Mouse (Mus musculus) mature B cell (primary cell): ENCODE results near the gene Mtrf1.
"Not testable (repeated sequence)": the region's sequence is repeated elsewhere in the genome, so short reads cannot be mapped to it uniquely, and the experiment has no call there.

Source experiments
- in situ Hi-C: fragments of 300-500 bp; cut with MboI; formaldehyde crosslinking; loops from 2 replicates; pipeline ENCODE4 v1.14.3; 2019

The Mtrf1 gene

DNA sequence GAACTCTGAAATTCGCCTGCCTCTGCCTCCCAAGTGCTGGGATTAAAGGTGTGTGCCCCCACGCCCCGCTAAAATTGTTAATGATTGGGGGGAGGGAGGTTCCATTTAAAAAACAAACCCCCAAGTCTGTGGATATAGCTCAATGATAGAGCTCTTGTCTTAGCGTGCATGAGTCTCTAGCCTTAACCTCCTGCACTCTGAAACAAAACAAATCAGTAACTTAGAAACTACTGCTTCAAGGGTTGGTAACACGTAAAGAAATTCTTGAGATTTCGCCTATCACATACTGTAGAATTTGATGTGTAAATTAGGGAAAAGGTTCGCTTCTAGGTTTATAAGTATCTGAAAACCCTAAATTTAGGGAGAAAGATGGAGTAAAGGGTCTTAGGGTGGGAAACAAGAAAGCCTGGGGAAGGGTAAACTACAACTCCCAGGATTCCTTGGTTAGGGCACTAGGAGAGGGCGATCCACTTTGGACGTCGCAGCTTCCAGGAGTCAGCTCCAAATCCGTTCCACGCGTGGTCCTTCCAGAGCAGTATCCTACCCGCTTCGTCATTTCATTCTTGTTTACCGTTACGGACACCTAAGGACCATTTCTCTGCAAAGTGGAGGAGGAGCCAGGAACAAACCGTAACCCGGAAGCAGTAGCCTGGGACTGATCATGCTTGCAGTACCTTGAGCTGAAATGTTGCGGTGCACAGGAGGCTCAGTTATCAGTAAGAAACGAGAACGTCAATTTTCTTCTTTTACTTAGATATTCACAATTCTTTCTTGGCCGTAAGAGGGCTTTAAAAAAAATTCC is at the start of gene Mtrf1:
Mtrf1 (plus strand) TSS at position 452 of the 802 bp plus-strand sequence.
- in situ Hi-C loops, result loop anchor here (10.0 kb wide), 2 partner anchors 67 to 187 kb away; partner anchors contain the start of gene Sugt1

DNA sequence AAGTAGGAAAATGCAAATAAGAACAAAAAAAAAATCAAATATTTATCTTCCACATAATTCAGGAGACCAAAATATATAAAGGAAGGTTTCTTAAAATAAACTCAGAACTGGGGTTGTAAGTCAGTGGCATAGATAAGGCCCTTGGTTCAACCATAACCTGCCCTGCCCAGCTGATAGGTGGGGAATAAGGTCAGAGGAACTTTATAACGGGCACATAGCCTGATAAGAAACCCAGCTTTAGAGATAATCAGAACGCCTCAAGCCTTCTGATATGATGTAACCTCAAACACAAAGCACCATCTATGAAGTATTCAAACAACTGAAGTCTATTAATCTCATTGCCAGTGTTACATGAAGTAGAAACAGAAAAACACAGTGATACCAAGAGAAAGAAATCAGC is 39.5 kb upstream of the Mtrf1 start:
- in situ Hi-C loops, result no loop called here

DNA sequence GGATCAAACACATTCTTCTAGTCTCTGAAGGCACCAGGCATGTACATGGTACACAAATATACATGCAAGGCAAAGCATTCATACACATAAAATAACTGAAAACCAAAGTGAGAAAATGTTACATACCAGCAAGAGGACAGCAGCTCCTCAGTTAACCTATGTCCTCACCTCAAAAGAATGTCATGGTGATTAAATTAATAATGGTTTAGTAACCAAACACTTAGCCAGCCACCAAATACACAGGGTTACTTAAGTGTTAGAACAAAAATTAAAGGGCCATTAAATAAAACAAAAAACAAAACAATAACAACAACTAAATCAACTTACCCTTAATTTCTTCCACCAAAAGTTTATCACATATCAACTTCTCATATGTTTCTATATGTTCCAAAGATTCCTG is 20.5 kb upstream of the Mtrf1 start:
- in situ Hi-C loops, result no loop called here

DNA sequence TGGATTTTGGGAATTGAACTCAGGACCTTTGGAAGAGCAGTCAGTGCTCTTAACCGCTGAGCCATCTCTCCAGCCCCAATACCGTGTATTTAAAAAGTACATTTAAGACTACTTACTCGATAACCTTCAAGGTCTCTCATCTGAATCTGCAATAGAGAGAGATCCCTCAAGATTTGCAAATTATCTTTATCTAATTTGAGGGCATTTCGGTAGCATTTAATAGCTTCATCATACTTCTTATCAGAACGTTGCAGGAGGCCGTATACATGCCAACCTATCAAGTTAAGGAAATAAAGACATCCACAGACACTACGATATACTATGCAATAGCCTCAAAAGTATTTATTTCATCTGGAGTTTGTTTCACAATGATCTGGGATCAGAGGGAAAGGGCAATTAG is 14.5 kb upstream of the Mtrf1 start:
- in situ Hi-C loops, result no loop called here

DNA sequence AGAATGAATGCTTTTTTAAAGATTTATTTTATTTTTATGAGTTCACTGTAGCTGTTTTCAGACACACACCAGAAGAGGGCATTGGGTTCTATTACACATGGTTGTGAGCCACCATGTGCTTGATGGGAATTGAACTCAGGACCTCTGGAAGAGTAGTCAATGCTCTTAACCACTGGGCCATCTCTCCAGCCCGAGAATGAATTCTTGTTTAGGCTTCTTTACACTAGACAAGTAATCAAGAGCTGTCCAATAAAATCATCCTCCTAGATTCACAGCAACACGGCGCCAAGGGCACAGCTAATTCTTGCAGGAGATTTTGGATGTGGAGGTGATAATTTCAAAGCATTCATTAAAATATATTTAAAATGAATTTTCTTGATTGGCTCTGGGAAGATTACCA is 9.3 kb upstream of the Mtrf1 start:
- in situ Hi-C loops, result no loop called here

DNA sequence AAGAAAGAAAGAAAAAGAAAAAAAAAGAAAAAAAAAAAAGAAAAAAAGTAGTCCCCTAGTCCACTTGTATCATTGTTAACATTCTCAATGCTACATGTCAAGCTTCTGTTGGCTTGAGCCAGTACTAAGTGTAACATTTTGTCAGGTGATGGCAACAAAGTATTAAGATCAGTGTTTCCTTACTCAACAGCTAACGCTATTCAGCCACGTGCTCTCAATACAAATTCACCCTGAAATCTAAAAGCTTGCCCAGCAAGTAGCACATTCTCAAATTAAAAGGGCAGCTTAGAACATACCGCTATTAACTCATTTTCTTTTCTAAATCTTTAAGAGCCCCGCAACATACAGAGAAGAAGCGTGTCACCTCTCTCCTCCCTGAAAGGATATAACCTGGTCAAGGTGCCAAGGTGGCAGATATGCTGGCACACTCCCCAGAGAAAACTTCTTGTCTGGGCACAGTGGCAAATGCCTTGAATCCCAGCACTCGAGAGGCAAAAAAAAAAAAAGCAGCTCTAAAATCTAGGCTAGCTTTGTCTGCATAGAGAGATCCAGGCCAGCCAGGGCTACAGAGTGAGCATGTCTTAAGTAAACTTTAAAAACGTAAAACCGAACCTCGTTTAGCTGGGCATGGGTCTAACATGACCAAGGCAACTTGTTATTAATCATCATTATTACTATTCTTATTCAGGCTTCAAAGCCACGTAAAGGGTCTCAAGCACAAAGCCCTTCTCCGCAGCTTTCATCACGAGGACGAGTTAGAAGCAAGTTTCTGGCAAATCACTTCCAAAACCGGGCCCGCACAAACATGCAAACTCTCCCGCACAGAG is 7.9 kb upstream of the Mtrf1 start:
- in situ Hi-C loops, result loop anchor here (10.0 kb wide), 2 partner anchors 75 to 195 kb away; partner anchors contain the start of gene Sugt1

DNA sequence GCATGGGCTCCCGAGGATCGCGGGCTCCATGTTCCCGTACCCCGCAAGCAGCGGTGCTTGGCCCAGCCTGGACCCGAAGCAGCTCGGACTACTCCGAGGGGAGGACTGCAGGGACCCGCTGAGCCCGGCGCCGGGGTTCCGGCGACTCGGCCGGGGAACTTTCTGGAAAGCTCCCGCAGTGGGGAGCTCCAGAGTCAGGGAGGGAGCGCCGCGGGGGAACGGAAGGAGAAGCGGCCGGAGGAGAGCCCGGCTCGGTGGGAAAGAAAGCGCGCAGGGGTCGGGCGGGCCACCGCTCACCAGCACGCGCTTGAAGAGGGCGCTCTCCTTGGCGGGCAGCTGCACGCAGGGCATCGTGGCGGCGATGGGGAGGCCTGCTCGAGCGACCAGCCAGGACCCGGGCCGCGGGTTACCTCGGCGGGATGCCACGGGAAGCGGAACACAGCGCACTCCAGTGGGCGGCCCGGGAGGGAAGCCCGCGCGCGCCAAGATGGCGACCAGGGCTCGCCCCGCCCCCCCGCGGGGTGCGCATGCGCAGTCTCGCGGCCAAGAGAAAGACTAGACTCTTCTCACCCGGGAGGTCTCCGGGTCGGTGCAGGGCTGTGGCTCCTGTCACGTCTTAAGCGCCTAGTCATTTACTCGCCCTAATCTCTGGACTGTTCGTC is 7.2 kb upstream of the Mtrf1 start, which contains the start of gene Naa16:
Naa16 (minus strand) TSS at position 514 of the 662 bp plus-strand sequence.
- in situ Hi-C loops, result loop anchor here (10.0 kb wide), 2 partner anchors 74 to 194 kb away; partner anchors contain the start of gene Sugt1

DNA sequence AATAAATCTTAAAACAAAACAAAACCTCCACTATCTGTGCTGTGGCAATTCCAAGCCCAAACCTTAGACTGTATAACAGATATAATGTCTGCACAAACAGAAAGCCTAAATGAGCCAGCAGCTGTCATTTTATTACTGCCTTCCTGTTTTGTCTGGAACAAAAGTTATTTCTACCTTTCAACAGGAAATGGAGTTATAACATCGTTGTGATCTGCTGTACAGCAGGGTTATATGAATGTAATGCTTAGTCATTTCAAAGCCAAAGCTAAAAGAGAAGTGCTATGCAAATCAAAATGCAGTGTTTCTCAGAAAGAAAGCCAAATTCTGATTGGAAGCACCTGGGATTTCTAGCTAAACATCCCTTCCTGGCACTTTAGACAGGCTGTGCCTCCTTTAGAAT is 4.3 kb upstream of the Mtrf1 start:
- in situ Hi-C loops, result loop anchor here (10.0 kb wide), 2 partner anchors 72 to 192 kb away; partner anchors contain the start of gene Sugt1

DNA sequence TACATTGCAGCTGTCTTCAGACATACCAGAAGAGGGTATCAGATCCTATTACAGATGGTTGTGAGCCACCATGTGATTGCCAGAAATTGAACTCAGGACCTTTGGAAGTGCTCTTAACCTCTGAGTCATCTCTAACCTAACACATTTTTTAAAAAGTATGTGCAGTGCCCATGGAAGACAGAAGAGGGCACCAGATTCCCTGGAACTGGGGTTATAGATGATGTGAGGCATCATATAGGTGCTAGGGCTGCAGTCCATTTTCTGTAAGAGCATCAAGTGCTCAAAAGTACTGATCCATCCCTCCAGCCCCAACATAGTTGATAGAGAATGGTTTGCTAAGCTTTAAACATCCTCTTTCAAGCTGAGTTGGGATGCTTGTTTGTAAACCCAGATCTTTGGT is 3.0 kb upstream of the Mtrf1 start:
- in situ Hi-C loops, result loop anchor here (10.0 kb wide), 2 partner anchors 70 to 190 kb away; partner anchors contain the start of gene Sugt1

DNA sequence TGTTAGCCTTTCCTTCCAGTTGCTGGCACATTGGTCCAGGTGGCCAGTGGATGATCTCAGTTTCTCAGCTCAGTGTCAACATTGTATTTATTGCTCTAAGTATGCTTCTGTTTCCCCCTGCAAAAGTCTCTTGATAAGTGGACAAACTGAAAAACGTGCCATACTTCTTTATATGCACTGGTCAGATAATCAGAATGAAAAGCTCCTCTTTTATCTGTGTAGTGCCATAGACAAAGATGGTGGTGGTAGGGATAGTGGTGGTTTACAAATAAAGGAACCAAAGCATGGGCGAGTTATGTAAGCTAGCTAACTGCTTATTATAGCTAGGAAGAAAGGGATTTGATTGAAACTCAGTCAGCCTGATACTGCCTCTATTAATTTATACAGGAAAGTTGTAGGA is 10.1 kb downstream of the Mtrf1 start:
- in situ Hi-C loops, result no loop called here

DNA sequence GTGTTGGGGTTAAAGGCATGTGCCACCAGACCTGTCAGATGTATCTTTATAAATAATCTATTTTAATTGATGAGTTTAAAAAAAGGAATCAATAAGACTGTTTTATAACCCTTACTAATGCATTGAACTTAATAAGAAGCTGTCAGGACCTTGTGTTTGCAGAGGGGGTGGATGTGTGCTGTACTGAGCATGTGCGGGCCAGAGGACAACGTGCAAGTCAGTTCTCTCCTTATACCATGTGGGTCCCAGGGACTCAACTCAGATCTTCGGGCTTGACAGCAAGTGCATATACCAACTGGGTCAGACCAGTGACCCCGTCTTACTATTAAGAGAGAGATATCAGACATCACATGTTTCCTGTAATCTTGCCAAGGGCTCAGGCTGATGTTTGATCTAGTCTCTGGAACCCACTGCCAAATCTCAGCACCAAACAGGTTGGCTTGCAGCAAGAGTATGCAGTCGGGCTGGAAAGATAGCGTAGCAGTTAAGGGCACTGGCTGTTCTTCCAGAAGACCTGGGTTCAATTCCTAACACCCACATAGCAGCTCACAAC is 11.8 kb downstream of the Mtrf1 start:
- in situ Hi-C loops, result no loop called here

DNA sequence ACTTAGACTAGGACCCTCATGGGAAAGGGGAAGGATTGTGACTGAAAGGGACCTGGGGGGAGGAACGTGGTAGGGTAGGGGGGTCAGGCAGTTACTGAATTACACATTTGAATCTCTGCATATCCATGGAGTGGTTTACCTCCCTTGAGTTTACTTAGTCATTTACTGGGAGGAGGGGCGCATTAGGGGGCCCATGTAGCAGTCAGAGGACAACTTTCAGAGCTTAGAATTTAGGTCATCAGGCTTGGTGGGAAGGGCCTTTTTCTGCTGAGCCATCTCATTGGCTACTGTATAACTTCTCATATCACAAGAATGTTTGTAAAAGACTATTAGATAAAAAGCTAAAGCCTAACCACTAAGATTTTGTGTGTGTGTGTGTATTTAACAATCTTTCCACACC is 13.1 kb downstream of the Mtrf1 start:
- in situ Hi-C loops, result no loop called here

DNA sequence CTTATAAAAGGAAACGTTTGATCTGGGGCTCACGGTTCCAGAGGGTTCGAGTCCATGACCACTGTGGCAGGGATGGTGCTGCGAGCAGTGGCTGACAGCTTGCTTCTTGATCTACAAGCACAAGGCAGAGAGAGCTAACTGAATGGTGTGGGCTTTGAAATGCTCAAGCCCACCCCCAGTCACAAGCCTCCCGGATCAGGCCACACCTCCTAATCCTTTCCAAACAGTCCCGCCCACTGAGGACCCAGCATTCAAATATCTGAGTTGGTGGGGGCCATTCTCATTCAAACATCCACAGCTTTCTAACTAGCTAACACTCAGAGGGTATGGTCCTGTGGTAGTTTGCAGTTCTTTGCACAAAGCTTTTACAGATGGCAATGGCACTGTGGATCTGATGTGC is 15.5 kb downstream of the Mtrf1 start:
- in situ Hi-C loops, result no loop called here

DNA sequence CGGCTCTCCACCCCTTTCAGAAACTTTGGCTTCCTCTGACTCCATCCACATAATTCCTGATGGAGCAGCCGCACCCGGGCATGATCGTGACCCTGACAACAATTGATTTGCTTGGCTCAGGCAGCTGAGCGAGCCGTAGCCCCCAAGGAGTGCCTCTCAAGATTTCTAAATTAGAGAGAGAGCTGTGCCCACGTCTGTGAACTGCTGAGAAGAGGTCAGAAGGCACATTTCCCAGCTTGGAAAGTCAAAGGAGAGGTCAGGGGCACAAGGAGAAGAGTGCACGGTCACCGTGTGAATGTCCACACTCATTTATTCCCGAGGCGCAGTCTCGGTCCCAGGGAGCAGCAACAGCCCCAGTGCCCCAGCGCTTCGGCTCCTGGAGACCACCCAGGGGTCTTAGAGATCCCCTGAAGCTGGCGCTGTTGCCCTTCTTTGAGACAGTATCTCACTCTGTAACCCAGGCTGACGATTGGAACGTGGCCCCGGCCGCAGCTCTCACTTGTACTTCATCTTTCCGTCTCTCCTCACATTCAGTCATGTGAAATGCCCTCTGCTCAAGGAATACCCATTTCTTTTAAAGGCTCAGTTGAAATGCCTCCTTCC is 22.6 kb downstream of the Mtrf1 start:
- in situ Hi-C loops, result no loop called here

DNA sequence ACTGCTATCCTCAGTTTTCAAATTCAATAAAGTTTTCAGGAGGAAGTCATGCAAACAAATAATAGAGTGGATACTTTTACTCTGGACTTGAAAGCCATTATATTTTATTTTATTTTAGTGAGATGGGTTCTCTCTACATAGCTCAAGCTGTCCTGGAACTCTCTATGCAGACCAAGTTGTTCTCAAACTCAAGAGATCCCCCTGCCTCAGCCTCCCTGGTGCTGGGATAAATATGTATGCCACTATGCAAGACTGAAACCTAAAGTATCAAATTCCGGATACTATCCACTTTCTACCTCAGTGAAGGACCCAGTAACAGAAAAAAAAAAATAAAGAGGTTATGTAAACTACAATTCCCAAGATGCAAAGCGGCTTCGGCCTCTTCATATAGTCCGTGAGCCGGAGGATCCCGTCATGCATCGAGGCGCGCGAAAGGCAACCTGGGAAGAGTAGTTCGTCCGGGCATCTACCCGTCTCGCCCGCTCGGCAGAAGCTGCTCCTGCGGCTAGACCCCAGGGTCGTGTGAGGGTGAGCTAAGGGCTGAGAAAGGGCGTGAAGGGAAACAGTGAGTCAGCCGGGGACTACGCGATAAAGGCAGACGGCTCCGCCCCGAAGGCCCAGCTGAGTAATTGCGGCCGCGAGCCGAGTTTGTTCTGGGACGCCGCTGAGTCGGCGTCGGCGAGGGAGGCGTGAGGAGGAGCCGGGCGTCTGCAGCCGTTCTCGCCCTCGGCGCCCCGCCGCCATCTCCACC is 28.6 kb downstream of the Mtrf1 start, which contains the start of gene Kbtbd7:
Kbtbd7 (plus strand) TSS at position 533 of the 751 bp plus-strand sequence.
- in situ Hi-C loops, result no loop called here

DNA sequence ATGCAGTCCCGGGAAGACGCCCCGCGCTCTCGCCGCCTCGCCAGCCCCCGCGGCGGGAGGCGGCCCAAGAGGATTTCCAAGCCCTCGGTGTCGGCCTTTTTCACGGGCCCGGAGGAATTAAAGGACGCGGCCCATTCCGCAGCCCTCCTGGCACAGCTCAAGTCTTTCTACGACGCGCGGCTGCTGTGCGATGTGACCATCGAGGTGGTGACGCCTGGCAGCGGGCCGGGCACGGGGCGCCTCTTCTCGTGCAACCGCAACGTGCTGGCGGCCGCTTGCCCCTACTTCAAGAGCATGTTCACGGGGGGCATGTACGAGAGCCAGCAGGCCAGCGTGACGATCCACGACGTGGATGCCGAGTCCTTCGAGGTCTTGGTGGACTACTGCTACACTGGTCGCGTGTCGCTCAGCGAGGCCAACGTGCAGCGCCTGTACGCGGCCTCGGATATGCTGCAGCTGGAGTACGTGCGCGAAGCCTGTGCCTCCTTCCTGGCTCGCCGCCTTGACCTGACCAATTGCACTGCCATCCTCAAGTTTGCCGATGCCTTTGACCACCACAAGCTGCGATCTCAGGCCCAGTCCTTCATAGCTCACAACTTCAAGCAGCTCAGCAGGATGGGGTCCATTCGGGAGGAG is 29.3 kb downstream of the Mtrf1 start:
- in situ Hi-C loops, result not testable (repeated sequence)

DNA sequence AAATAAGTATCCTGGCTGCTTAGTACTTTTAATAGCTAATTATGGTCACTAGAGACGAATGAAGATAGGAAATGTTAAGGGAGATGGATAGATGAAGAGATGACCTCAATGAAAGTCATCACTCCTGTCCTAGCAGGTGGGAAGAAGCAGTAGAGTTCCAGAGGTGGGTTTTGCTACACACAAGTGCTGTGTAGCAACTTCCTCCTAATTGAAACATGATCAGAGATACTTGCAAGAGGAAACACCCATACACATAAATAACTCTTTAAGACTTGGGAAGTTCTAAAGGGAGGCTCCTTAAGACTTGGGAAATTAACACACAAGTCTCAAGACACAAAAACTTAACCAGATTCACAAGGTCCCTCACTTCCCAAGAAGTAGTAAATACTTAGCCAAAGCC is 36.5 kb downstream of the Mtrf1 start:
- in situ Hi-C loops, result no loop called here

DNA sequence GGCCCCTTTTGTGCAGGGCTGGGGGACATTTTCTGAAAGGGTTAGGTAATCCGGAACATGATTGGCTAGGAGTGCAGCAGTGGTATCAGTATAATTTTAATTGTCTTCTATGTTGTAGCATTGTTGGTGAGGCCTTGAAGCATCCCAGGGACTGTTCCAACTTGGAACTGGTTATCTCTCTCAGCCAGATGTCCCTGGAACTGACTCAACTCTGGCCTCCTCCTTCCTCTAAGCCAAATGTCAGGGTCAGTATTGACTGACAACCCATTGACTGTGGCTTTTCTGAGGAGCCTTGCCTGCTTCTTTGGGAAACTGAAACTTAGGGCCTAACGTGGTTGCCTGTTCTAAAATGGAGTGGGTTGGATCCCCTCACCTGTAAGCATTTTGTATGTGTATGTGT is 43.1 kb downstream of the Mtrf1 start:
- in situ Hi-C loops, result no loop called here

DNA sequence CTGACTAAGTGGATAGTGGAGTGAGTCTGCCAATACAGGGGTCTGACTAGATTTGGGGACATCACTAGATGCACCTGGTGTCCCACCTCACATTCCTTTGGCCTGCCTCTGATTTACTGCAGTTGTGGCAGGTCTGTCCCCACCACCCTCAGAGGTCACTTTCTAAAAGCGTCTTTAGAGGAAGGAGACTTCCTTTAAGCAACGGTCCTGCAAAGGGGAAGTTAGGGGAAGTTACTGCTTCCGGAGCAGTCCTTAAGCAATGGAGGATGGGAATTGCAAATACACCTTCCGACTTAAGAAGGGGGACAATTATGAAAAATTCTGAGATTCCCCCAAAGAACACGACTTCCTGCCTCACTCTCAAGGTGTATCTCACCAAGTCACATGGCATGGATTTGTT is 43.9 kb downstream of the Mtrf1 start:
- in situ Hi-C loops, result no loop called here

DNA sequence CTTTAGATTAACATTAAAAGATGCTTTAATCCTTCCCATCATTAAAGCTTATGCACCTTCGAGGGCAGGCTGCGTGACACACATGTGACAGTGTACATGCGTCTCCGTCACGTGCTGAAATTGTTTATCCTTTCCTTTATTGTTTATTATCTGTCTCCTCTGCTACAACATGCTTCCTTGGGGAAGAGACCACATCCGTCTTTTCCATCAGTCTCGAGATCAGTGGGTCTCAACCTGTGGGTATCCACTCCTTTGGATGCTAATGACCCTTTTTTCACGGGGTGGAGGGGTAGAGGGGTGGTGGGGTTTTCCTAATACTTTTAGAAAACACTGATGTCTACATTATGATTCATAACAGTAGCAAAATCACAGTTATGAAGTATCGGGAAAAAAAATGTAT is 47.0 kb downstream of the Mtrf1 start:
- in situ Hi-C loops, result no loop called here
